Mouse (Mus musculus) fat pad, adult 2 months (tissue): ENCODE data around the gene Vax2.
A peak's percentile ranks its signal among the peaks of the same experiment; 100 is the strongest.

Experiments used
- DNase-seq: peaks from one replicate; pipeline ENCODE4 v3.0.0-alpha.2; 2011; ENCODE audit warnings: low read depth, low spot score; ENCODE audit errors: extremely low read depth

Vax2 gene

GRCm38 (mm10) chr6:83762344-83762743 lies 51.3 kb downstream of the Vax2 start, which contains the start of gene Ankrd53:
TSS of gene Ankrd53 (plus strand) at chr6:83762644.
- DNase-seq = no peak

- no peak for DNase-seq
Observed at GRCm38 (mm10) chr6:83762880-83763431, 51.9 kb downstream of the Vax2 start.

- no peak for DNase-seq
Observed at GRCm38 (mm10) chr6:83766982-83767381, 55.9 kb downstream of the Vax2 start.

GRCm38 (mm10) chr6:83768485-83768884 lies 57.4 kb downstream of the Vax2 start:
- no peak for DNase-seq

GRCm38 (mm10) chr6:83774126-83774525 lies 63.1 kb downstream of the Vax2 start:
- peak; percentile 66 for DNase-seq

- DNase-seq = no peak
Observed at GRCm38 (mm10) chr6:83774781-83775563, 63.9 kb downstream of the Vax2 start.

GRCm38 (mm10) chr6:83775638-83776293 lies 64.7 kb downstream of the Vax2 start, which contains the start of gene Tex261:
TSS of gene Tex261 (minus strand) at chr6:83775813.
- DNase-seq = peak; percentile 62

- no peak for DNase-seq
Observed at GRCm38 (mm10) chr6:83778306-83778705, 67.2 kb downstream of the Vax2 start.

GRCm38 (mm10) chr6:83779026-83779425 lies 68.0 kb downstream of the Vax2 start:
- no peak for DNase-seq

- no peak for DNase-seq
Observed at GRCm38 (mm10) chr6:83786426-83786825, 75.4 kb downstream of the Vax2 start.
